Mouse (Mus musculus) liver, embryonic 11.5 days (tissue): ENCODE data around the gene Degs1. TPM values are rescaled to one million over a fixed set of nuclear protein-coding genes. Genes with fewer than 3 reads are reported as not detected.

Experiments used
- ATAC-seq: fragments of 200-750 bp; cut with Nextera tagmentation; replicated peaks from 2 replicates; pipeline ENCODE4 v1.8.0; 2017; ENCODE audit warnings: moderate number of reproducible peaks, mild to moderate bottlenecking, moderate TSS enrichment, moderate library complexity; ENCODE audit not compliant: low FRiP score
- DNase-seq: peaks from one replicate; pipeline ENCODE4 v3.0.0-alpha.2; 2017; ENCODE audit warnings: low spot score
- H3K27ac ChIP-seq: fragments of 300-500 bp; sonication (generic); 2 replicates; pipeline ENCODE4 v1.5.1; 2014; ENCODE audit warnings: mild to moderate bottlenecking, low read depth, low read length, control low read depth
- H3K27me3 ChIP-seq: fragments of 300-500 bp; sonication (generic); replicated peaks from 2 replicates; pipeline ENCODE4 v1.6.1; 2014; ENCODE audit warnings: low read length, mixed read lengths; ENCODE audit not compliant: control insufficient read depth, insufficient read depth
- H3K36me3 ChIP-seq: fragments of 300-500 bp; sonication (generic); 2 replicates; pipeline ENCODE4 v1.6.1; 2014; ENCODE audit warnings: mild to moderate bottlenecking, low read length, moderate library complexity, mixed read lengths; ENCODE audit not compliant: control insufficient read depth, insufficient read depth
- H3K4me1 ChIP-seq: fragments of 300-500 bp; sonication (generic); replicated peaks from 2 replicates; pipeline ENCODE4 v1.6.1; 2014; ENCODE audit warnings: low read length, mixed read lengths; ENCODE audit not compliant: control insufficient read depth, insufficient read depth
- H3K4me2 ChIP-seq: fragments of 300-500 bp; sonication (generic); 2 replicates; pipeline ENCODE4 v1.6.1; 2014; ENCODE audit warnings: mild to moderate bottlenecking, control low read depth, moderate library complexity
- H3K4me3 ChIP-seq: fragments of 300-500 bp; sonication (generic); 2 replicates; pipeline ENCODE4 v1.5.1; 2014; ENCODE audit warnings: low read depth, low read length, control low read depth
- H3K9ac ChIP-seq: fragments of 300-500 bp; sonication (generic); 2 replicates; pipeline ENCODE4 v1.6.1; 2014; ENCODE audit warnings: low read depth, low read length, control low read depth
- H3K9me3 ChIP-seq: fragments of 300-500 bp; sonication (generic); 2 replicates; pipeline ENCODE4 v1.6.1; 2016; ENCODE audit warnings: low read length, inconsistent platforms, mixed read lengths; ENCODE audit not compliant: control insufficient read depth
- WGBS: fragments of 180-500 bp; shearing (Covaris S2); extraction: QIAGEN DNeasy Blood & Tissue Kit; methylation state at CpG from one replicate; pipeline ENCODE4 v1.1.7; 2014; 5-methylcytosine and 5-hydroxymethylcytosine counted together
- polyA plus RNA-seq: library from polyadenylated mRNA; unstranded; fragments of >200 nt; fragmentation: Nextera tagmentation; extraction: Ambion mirVana; gene quantifications from 2 replicates; pipeline ENCODE4 v1.2.1, GENCODE M21; 2014

Degs1 gene
- polyA plus RNA-seq, 1 experiment from 2014 or later, result 129 TPM

DNA sequence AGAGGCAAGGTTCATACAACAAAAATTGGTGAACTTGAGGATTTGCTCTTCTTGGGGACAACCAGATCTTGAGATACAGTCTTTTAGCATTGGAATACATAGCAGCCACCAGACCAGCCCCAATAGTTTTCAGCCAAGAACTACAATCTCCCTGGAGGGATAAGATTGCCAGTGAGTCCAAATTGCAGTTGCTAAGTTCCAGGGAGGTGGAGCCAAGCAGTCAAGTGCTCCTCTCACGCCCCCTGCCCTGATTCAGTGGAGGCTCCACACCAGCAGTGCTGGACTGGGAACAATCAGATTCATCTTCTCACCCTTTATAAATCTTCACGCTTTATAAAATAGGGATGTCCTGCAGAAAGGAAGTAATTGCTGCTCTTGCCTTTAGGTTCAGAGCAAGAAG lies 7.2 kb upstream of the Degs1 start:
- H3K4me3 ChIP-seq, result no peak overlapping the region
- DNase-seq (no peak), ATAC-seq (no peak)
- no peaks in the 10 kb centered on the region for H3K36me3 ChIP-seq
- H3K27me3 ChIP-seq, result no peaks in the 10 kb centered on the region
- no peaks in the 10 kb centered on the region for H3K9me3 ChIP-seq
- no peak overlapping the region for H3K4me2 ChIP-seq
- no peak overlapping the region for H3K9ac ChIP-seq
- no peaks in the 10 kb centered on the region for H3K4me1 ChIP-seq
- H3K27ac ChIP-seq, result no peak overlapping the region
- WGBS, result 63% methylated on average over 2 of the region's 2 CpGs

DNA sequence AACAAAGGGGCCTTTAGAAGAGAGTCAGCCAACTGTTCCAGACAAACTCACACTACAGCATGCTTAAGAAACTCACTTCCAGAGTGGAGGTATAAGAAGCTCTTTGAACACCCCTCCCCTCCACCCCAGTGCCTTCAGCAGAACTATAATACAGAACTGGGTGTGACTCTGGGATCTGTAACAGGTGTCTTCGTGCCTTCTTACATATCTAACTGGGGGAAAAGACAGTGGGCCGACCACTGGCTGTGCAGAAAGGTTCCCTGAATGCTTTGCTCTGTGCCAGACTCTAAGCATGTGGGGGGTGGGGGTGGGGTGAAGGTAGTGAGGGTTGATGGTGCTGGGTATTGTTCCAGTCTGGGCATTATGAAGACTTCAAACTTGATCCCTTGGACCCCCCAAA lies 6.0 kb upstream of the Degs1 start:
- no peaks in the 10 kb centered on the region for H3K9me3 ChIP-seq
- ATAC-seq, result no peak
- no peak for DNase-seq
- H3K36me3 ChIP-seq, result no peaks in the 10 kb centered on the region
- no peak overlapping the region for H3K9ac ChIP-seq
- no peak overlapping the region for H3K4me3 ChIP-seq
- no peaks in the 10 kb centered on the region for H3K27me3 ChIP-seq
- no peaks in the 10 kb centered on the region for H3K4me1 ChIP-seq
- H3K27ac ChIP-seq, result no peak overlapping the region
- WGBS, result 67% methylated on average over 2 of the region's 2 CpGs
- no peak overlapping the region for H3K4me2 ChIP-seq

DNA sequence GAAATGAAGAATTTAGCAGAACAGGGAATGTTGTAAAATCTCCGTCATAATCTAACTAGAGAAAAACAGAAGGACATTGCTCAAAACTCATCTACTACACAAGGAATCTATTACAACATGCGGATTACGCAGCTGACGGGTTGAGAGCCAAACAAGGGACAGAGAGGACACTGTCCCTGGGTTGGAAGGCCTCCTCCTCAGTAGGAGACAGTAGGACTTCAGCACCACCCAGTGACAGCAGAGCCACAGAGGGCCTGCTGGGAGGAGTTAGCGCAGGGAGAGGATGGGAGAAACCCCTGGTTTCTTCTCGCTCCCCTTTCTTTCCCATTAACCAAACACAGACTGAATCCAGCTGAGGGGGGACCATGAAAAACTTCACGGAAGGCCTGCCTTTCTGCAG lies 5.2 kb upstream of the Degs1 start:
- 76% methylated on average over 7 of the region's 7 CpGs for WGBS
- Histone ChIP-seq H3K4me1 (peaks cover 3% of the 10 kb centered on the region), H3K9ac (no peak overlapping the region), H3K4me2 (no peak overlapping the region), H3K4me3 (no peak overlapping the region), H3K9me3 (no peaks in the 10 kb centered on the region), H3K36me3 (no peaks in the 10 kb centered on the region), H3K27ac (no peak overlapping the region), H3K27me3 (no peaks in the 10 kb centered on the region)
- ATAC-seq (no peak), DNase-seq (no peak)

DNA sequence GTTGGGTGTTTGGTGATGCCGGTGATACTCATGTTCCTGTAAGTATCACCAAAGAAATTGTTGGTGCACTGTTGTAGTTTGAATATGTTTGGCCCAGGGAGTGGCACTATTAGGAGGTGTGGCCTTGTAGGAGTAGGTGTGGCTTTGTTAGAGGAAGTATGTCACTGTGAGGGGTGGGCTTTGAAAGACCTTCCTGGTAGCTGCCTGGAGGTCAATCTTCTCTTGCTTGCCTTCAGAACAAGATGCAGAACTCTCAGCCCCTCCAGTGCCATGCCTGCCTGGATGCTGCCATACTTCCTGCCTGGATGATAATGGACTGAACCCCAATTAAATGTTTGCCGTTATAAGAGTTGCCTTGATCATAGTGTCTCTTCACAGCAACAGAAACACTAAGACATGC lies 2.2 kb upstream of the Degs1 start:
- Histone ChIP-seq H3K4me2 (no peak overlapping the region), H3K9ac (no peak overlapping the region), H3K4me1 (peaks cover 19% of the 10 kb centered on the region), H3K27me3 (no peaks in the 10 kb centered on the region), H3K9me3 (no peaks in the 10 kb centered on the region), H3K27ac (no peak overlapping the region), H3K36me3 (no peaks in the 10 kb centered on the region), H3K4me3 (no peak overlapping the region)
- peak; percentile 22 for DNase-seq
- WGBS, result 84% methylated on average over 2 of the region's 2 CpGs
- no peak for ATAC-seq

DNA sequence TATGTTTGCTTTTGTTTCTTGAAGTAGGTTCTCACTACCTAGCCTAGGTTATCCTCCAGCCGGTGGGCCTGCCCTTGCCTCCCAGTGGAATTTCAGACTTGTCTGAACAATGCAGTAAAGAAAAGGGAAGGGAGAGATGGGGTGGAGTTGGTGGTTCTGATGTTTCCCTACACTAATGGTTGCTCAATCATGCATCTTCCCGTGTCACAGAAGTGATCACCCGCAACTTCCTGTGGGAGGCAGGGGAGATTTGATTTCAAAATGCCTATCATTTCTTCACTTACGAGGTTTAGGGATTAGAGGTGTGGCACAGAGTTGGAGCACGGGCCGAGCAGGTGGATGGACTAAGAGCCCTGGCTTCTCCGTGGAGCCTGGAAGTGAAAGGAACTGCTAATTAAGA lies 627 bp upstream of the Degs1 start:
- Histone ChIP-seq H3K9me3 (no peaks in the 10 kb centered on the region), H3K4me3 (peak overlapping the region; percentile 86; the same call in 1 of the 2 replicates), H3K27ac (no peak overlapping the region), H3K4me1 (peaks cover 19% of the 10 kb centered on the region), H3K36me3 (peaks cover 5% of the 10 kb centered on the region; the same call in 1 of the 2 replicates), H3K27me3 (no peaks in the 10 kb centered on the region), H3K4me2 (peak overlapping the region; percentile 93), H3K9ac (no peak overlapping the region)
- DNase-seq, result no peak
- ATAC-seq, result no peak
- 32% methylated on average over 7 of the region's 7 CpGs for WGBS

DNA sequence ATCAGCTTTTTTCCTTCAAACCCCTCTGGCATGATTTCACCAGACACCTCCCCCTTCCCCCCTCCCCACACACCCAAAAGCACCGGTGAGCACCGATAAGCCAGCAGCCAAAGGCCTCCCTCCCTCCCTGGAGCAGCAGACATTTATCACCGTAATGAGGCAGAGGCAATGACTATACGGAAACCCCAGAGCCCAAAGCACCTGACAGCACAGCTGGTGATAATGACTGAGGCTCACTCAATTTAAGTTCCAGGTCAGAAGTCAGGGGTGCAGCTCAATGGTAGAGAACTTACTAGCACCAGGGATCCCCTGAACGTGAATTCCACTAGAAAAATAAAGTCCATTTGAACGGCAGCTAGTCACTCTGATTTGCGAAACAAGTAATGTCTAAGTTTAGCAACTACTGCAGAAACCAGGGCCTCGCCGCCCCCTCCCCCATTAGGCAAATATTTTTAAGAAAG lies 1.3 kb downstream of the Degs1 start:
- WGBS, result 5% methylated on average over 9 of the region's 9 CpGs
- Histone ChIP-seq H3K27ac (peak overlapping the region; percentile 92), H3K27me3 (no peaks in the 10 kb centered on the region), H3K4me3 (peak overlapping the region; percentile 86), H3K9ac (peak overlapping the region; percentile 55; the same call in 1 of the 2 replicates), H3K9me3 (no peaks in the 10 kb centered on the region), H3K4me1 (peaks cover 19% of the 10 kb centered on the region), H3K4me2 (peak overlapping the region; percentile 93), H3K36me3 (peaks cover 22% of the 10 kb centered on the region)
- ATAC-seq, result peak; percentile 82
- peak; percentile 63 for DNase-seq

DNA sequence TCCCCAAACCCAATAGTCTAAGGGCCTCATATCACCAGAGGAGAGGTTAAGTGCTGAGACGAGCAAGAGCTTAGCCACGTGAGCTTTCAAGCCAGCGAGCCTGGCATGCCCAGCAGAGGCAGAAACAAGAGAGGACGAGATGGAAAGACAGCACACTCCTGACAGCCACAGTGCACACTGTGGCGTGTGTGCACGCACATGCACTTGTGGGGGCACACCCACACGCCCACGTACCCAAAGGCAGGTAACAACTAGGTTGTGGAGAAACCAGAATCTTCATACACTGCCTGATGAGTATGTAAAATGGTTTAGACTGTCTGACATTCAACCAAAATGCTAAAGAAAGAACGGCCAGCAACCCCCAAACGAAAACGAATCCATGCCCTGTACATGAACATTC lies 2.0 kb downstream of the Degs1 start:
- ATAC-seq (no peak), DNase-seq (no peak)
- Histone ChIP-seq H3K9ac (no peak overlapping the region; the same call in 1 of the 2 replicates), H3K27ac (peak overlapping the region; percentile 92), H3K36me3 (peaks cover 26% of the 10 kb centered on the region), H3K4me1 (peaks cover 19% of the 10 kb centered on the region), H3K4me3 (peak overlapping the region; percentile 86), H3K27me3 (no peaks in the 10 kb centered on the region), H3K4me2 (peak overlapping the region; percentile 93), H3K9me3 (no peaks in the 10 kb centered on the region)
- WGBS, result 61% methylated on average over 11 of the region's 11 CpGs

DNA sequence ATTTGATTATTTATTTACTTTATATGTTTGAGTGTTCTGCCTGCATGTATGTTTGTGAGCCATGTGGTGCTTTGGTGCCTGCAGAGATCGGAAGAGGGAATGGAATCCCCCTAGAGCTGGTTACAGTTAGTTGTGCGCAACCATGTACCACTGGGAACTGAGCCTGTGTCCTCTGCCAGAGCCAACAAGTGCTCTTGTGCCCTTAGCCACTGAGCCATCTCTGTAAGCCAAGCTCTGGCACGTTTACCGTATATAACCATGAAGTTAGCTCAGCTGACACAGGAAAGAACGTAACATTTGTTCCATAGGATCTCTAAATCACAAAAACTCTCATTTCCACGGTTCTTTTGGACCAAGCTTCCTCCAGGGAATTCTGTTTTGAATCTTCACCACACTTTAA lies 2.6 kb downstream of the Degs1 start:
- 90% methylated on average over 6 of the region's 6 CpGs for WGBS
- H3K27me3 ChIP-seq, result no peaks in the 10 kb centered on the region
- peak overlapping the region; percentile 93 for H3K4me2 ChIP-seq
- peaks cover 26% of the 10 kb centered on the region for H3K36me3 ChIP-seq
- H3K27ac ChIP-seq, result no peak overlapping the region
- H3K9me3 ChIP-seq, result no peaks in the 10 kb centered on the region
- no peak for DNase-seq
- no peak for ATAC-seq
- H3K4me1 ChIP-seq, result peaks cover 19% of the 10 kb centered on the region
- peak overlapping the region; percentile 86; the same call in 1 of the 2 replicates for H3K4me3 ChIP-seq
- H3K9ac ChIP-seq, result no peak overlapping the region

DNA sequence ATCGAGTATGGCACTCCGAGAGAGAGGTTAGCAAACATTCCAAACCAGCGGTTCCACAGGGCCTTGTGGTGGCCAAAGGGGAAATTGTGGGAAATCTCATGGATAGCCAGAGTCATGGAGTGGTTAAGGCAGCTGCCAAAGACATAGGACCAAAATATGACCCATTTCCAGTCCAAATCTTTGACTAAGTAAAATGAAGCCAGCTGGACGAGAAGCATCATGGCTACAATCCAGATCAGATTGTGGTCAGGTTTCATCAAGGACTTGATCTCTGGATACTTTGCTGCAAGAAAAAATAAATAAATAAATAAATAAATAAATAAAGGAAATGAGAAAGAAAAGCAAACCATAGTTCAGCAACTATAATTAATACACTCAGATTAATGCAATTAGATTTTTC lies 3.2 kb downstream of the Degs1 start:
- 87% methylated on average over 4 of the region's 4 CpGs for WGBS
- Histone ChIP-seq H3K27ac (no peak overlapping the region), H3K36me3 (peaks cover 26% of the 10 kb centered on the region), H3K9ac (no peak overlapping the region), H3K4me2 (no peak overlapping the region), H3K4me1 (peaks cover 19% of the 10 kb centered on the region), H3K4me3 (no peak overlapping the region), H3K27me3 (no peaks in the 10 kb centered on the region), H3K9me3 (no peaks in the 10 kb centered on the region)
- DNase-seq, result no peak
- no peak for ATAC-seq
